Mouse (Mus musculus) leukemia stem cell, adult 10-12 weeks (primary cell): ENCODE data around the gene Gm17654. TPM values are rescaled to one million over a fixed set of nuclear protein-coding genes. Genes with fewer than 3 reads are reported as not detected.

Source experiments
- polyA plus RNA-seq: library from polyadenylated mRNA; stranded (reverse); fragments of >175 nt; gene quantifications from 2 replicates; pipeline ENCODE4 v1.2.3, GENCODE M21; 2012; ENCODE audit warnings: low replicate concordance

Gene Gm17654
- polyA plus RNA-seq = not detected in 2 replicates

GRCm38 (mm10) chr14:43579046-43579445 lies at the start of gene Gm17654:
Gene Gm17654 (minus strand): TSS chr14:43579146.

GRCm38 (mm10) chr14:43607913-43608312 lies 29.0 kb upstream of the Gm17654 start, which contains the start of gene Gm10375:
Gene Gm10375 (minus strand): TSS chr14:43608013.

GRCm38 (mm10) chr14:43543276-43543675 lies 35.7 kb downstream of the Gm17654 start, which contains the start of gene Gm5799:
Gene Gm5799 (plus strand): TSS chr14:43543576.

Other genes starting within 250 kb of the Gm17654 start
- gene 1700001F09Rik, start 231.3 kb downstream of the Gm17654 start, polyA plus RNA-seq = not detected in 2 replicates
- gene Gm8138, start 162.8 kb downstream of the Gm17654 start, polyA plus RNA-seq = not detected in 2 replicates
- gene Gm5799, start 35.6 kb downstream of the Gm17654 start, polyA plus RNA-seq = not detected in 2 replicates
- not detected in 2 replicates for gene Gm10375, start 28.9 kb upstream of the Gm17654 start, polyA plus RNA-seq
- gene Gm8165, start 98.1 kb upstream of the Gm17654 start, polyA plus RNA-seq = not detected in 2 replicates
- not detected in 2 replicates for gene Gm7324, start 118.7 kb upstream of the Gm17654 start, polyA plus RNA-seq
- not detected in 2 replicates for gene Gm16506, start 148.3 kb upstream of the Gm17654 start, polyA plus RNA-seq
- gene Gm6526, start 168.7 kb upstream of the Gm17654 start, polyA plus RNA-seq = not detected in 2 replicates
- not detected in 2 replicates for gene Gm8180, start 205.6 kb upstream of the Gm17654 start, polyA plus RNA-seq